Mouse (Mus musculus): ENCODE results near the gene Ccdc78. TPM values are rescaled to one million over a fixed set of nuclear protein-coding genes. Genes with fewer than 3 reads are reported as not detected.

The Ccdc78 gene
- total RNA-seq, 2 experiments from 2014 or later = 0.49 to 0.51 TPM

- no peak for DNase-seq (ENCODE audit: low spot score in 2 of 2)
- H3K27ac ChIP-seq = no peak overlapping the region
- H3K4me3 ChIP-seq = no peak overlapping the region
- TF ChIP-seq CTCF (conservative IDR thresholded peaks at IDR 0.05) = no peak
Measured at GRCm38 (mm10) chr17:25825984-25826570, 39.7 kb downstream of the Ccdc78 start.

GRCm38 (mm10) chr17:25827011-25827410 is 40.6 kb downstream of the Ccdc78 start:
- no peak for TF ChIP-seq CTCF (conservative IDR thresholded peaks at IDR 0.05)
- H3K4me3 ChIP-seq = no peak overlapping the region
- H3K27ac ChIP-seq = no peak overlapping the region
- no peak for DNase-seq (ENCODE audit: low spot score in 2 of 2)

- TF ChIP-seq CTCF (conservative IDR thresholded peaks at IDR 0.05) = no peak
- no peak for DNase-seq (ENCODE audit: low spot score in 2 of 2)
- peak overlapping the region; percentile 93; the same call in 1 of the 2 replicates for H3K27ac ChIP-seq
- H3K4me3 ChIP-seq = no peak overlapping the region
Measured at GRCm38 (mm10) chr17:25827546-25828222, 41.3 kb downstream of the Ccdc78 start.

GRCm38 (mm10) chr17:25828223-25828594 is 41.8 kb downstream of the Ccdc78 start:
- TF ChIP-seq CTCF (conservative IDR thresholded peaks at IDR 0.05) = no peak
- DNase-seq (ENCODE audit: low spot score in 2 of 2) = no peak
- peak overlapping the region; percentile 93 for H3K27ac ChIP-seq
- H3K4me3 ChIP-seq = peak overlapping the region; percentile 82

GRCm38 (mm10) chr17:25828712-25829557 is 42.6 kb downstream of the Ccdc78 start, which contains the start of gene Jmjd8:
Jmjd8 (plus strand) TSS chr17:25828867.
- DNase-seq (ENCODE audit: low spot score in 2 of 2) = peak; percentile 79 to 81
- TF ChIP-seq CTCF (conservative IDR thresholded peaks at IDR 0.05) = peak; percentile 71
- Histone ChIP-seq H3K4me3 (peak within 1 kb of the TSS; percentile 82), H3K27ac (peak within 1 kb of the TSS; percentile 93)

- H3K4me3 ChIP-seq = peak overlapping the region; percentile 82
- no peak for DNase-seq (ENCODE audit: low spot score in 2 of 2)
- peak overlapping the region; percentile 93 for H3K27ac ChIP-seq
- TF ChIP-seq CTCF (conservative IDR thresholded peaks at IDR 0.05) = no peak
Measured at GRCm38 (mm10) chr17:25829558-25830017, 43.2 kb downstream of the Ccdc78 start.

- Histone ChIP-seq H3K4me3 (peak overlapping the region; percentile 82), H3K27ac (no peak overlapping the region)
- DNase-seq (ENCODE audit: low spot score in 2 of 2) = no peak
- TF ChIP-seq CTCF (conservative IDR thresholded peaks at IDR 0.05) = no peak
Measured at GRCm38 (mm10) chr17:25830200-25830753, 43.9 kb downstream of the Ccdc78 start.

GRCm38 (mm10) chr17:25830806-25831431 is 44.5 kb downstream of the Ccdc78 start:
- peak overlapping the region; percentile 87 for H3K4me3 ChIP-seq

GRCm38 (mm10) chr17:25831451-25832281 is 45.3 kb downstream of the Ccdc78 start:
- Histone ChIP-seq H3K4me3 (peak overlapping the region; percentile 87), H3K27ac (peak overlapping the region; percentile 99)
- DNase-seq (ENCODE audit: low spot score in 2 of 2) = no peak
- no peak for TF ChIP-seq CTCF (conservative IDR thresholded peaks at IDR 0.05)

More at GRCm38 (mm10) chr17:25830806-25831431, 44.5 kb downstream of the Ccdc78 start:
- 0 out of 2 replicates have a peak overlapping the region, but pooled peaks have one; percentile 99 for H3K27ac ChIP-seq
- no peak for TF ChIP-seq CTCF (conservative IDR thresholded peaks at IDR 0.05)
- DNase-seq (ENCODE audit: low spot score in 2 of 2) = no peak

GRCm38 (mm10) chr17:25832436-25833290 is 46.3 kb downstream of the Ccdc78 start:
- Histone ChIP-seq H3K4me3 (peak overlapping the region; percentile 87), H3K27ac (peak overlapping the region; percentile 99)
- DNase-seq (ENCODE audit: low spot score in 2 of 2) = peak; percentile 97 to 98
- no peak for TF ChIP-seq CTCF (conservative IDR thresholded peaks at IDR 0.05)

- no peak for TF ChIP-seq CTCF (conservative IDR thresholded peaks at IDR 0.05)
- H3K27ac ChIP-seq = peak within 1 kb of the TSS; percentile 99
- H3K4me3 ChIP-seq = peak within 1 kb of the TSS; percentile 87
- DNase-seq (ENCODE audit: low spot score in 2 of 2) = peak; percentile 80 to 84
Measured at GRCm38 (mm10) chr17:25833291-25833663, 46.9 kb downstream of the Ccdc78 start, which contains the start of gene Stub1. Stub1 (minus strand) TSS chr17:25833404.
